10 mouse cellular contexts compared by ENCODE assay signal in genomic region chr11:4076633-4077032, GRCm38 (mm10). TPM values are rescaled to one million over a fixed set of nuclear protein-coding genes. Genes with fewer than 3 reads are reported as not detected.
DNase-seq lines count a peak whose midpoint lies in the region; ATAC-seq and TF ChIP-seq lines count a peak whose summit lies in the region.
"Had no signal": no experiment of that assay in that cellular context is flagged by ENCODE, and none has a peak within 500 bp of the region (broad histone marks: within the 10 kb centered on the region; RNA-seq: fewer than 3 reads in every experiment).

No protein-coding gene starts in this region.

- no peak for ATAC-seq in kidney, embryonic 15.5 days (replicated peaks; ENCODE audit: low FRiP score)
- ATAC-seq in erythroid progenitor cell, adult 5-6 weeks (replicated peaks; ENCODE audit: low FRiP score, poor library complexity, severe bottlenecking) = no peak

- H3K9ac ChIP-seq in kidney, embryonic 15.5 days = no peak overlapping the region
- H3K9ac ChIP-seq in ES-E14 (ENCODE audit: insufficient read depth, low read depth, low read length, poor library complexity, severe bottlenecking) = no peak overlapping the region

- H3K4me2 ChIP-seq in kidney, embryonic 15.5 days = no peak overlapping the region

- peak; percentile 52 for DNase-seq in kidney, adult 18-20 months
- DNase-seq in ES-E14 (ENCODE audit: low read depth, low spot score) = peak; percentile 46
- peak; percentile 34 for DNase-seq in c-Kit-positive CD71-positive TER-119-positive erythroid progenitor cells, embryonic 14.5 days (ENCODE audit: low spot score)
- peak; percentile 55 to 58 for DNase-seq in lung, postnatal 4 days
- no peak for DNase-seq in right cerebral cortex, adult 2 months (ENCODE audit: low spot score in 2 of 2)
- no peak for DNase-seq in spleen, adult 12 weeks (ENCODE audit: low spot score)

- H3K36me3 ChIP-seq in kidney, embryonic 15.5 days = no peaks in the 10 kb centered on the region
- H3K36me3 ChIP-seq in ES-E14 (ENCODE audit: control insufficient read depth, insufficient read depth, low read length, poor library complexity, severe bottlenecking) = no peaks in the 10 kb centered on the region

- H3K4me3 ChIP-seq in kidney, embryonic 15.5 days (replicated peaks) = no peak overlapping the region
- H3K4me3 ChIP-seq in ES-E14 (ENCODE audit: insufficient read depth in 1 of 2, low read depth in 1 of 2, low read length in 2 of 2, poor library complexity in 1 of 2, severe bottlenecking in 1 of 2) = no peak overlapping the region

- no peaks in the 10 kb centered on the region for H3K4me1 ChIP-seq in kidney, embryonic 15.5 days
- H3K4me1 ChIP-seq in ES-E14 (ENCODE audit: control insufficient read depth in 2 of 2, insufficient read depth in 2 of 2, low read length in 2 of 2, poor library complexity in 1 of 2) = no peaks in the 10 kb centered on the region

- WGBS in kidney, embryonic 15.5 days = 14% methylated on average over 8 of the region's 8 CpGs

- no peak overlapping the region for H3K27ac ChIP-seq in kidney, embryonic 15.5 days
- H3K27ac ChIP-seq in ES-E14 (ENCODE audit: insufficient read depth, low read depth, low read length, poor library complexity, severe bottlenecking) = no peak overlapping the region

- in situ Hi-C loops in ES-E14 (cut with MboI; ENCODE audit: low sequenced_read_pairs in 2 of 2, unreplicated experiment in 2 of 2) = no loop called here

- H3K9me3 ChIP-seq in kidney, embryonic 15.5 days (replicated peaks) = no peaks in the 10 kb centered on the region
- no peaks in the 10 kb centered on the region for H3K9me3 ChIP-seq in ES-E14 (ENCODE audit: control insufficient read depth, insufficient read depth, low read depth, low read length)

- H3K27me3 ChIP-seq in kidney, embryonic 15.5 days = no peaks in the 10 kb centered on the region

TF ChIP-seq in ES-E14, 5 proteins besides CTCF, POLR2A, EP300 and RAD21:
- TF ChIP-seq ZNF384 (IDR thresholded peaks at IDR 0.05; ENCODE audit: low read depth, low read length) = no peak
- TF ChIP-seq ZC3H11A (IDR thresholded peaks at IDR 0.05; ENCODE audit: borderline replicate concordance, low read depth, low read length) = no peak
- no peak for TF ChIP-seq MAFK (IDR thresholded peaks at IDR 0.05; ENCODE audit: insufficient read depth, low read depth, low read length)

RNA-seq across cellular contexts. Expression of gene Sec14l3, which starts 12.0 kb away (rescaled TPM):
- not detected in 2 replicates for polyA plus RNA-seq in kidney, embryonic 15.5 days (2015; fragmentation: Nextera tagmentation; extraction: Ambion mirVana)
- 0.22 and 0.26 TPM in 2 replicates for total RNA-seq in ES-E14 (2012; rRNA removed)
- total RNA-seq in erythroid progenitor cell, adult 5-6 weeks (2015; ENCODE audit: low replicate concordance) = not detected in 2 replicates
- not detected in 2 replicates for total RNA-seq in erythroid progenitor cell, adult 5-6 weeks (2017; ENCODE audit: low replicate concordance)
- total RNA-seq: hematopoietic stem cell, adult 5-6 weeks had no signal

RNA-seq across cellular contexts. Expression of gene Mtfp1, which starts 18.6 kb away (rescaled TPM):
- 15.9 and 16.0 TPM in 2 replicates for polyA plus RNA-seq in kidney, embryonic 15.5 days (2015; fragmentation: Nextera tagmentation; extraction: Ambion mirVana)
- total RNA-seq in ES-E14 (2012; rRNA removed) = 12.7 and 20.5 TPM in 2 replicates
- total RNA-seq in erythroid progenitor cell, adult 5-6 weeks (2015; ENCODE audit: low replicate concordance) = 4.0 and 10.1 TPM in 2 replicates
- total RNA-seq in erythroid progenitor cell, adult 5-6 weeks (2017; ENCODE audit: low replicate concordance) = 2.8 and 8.0 TPM in 2 replicates

RNA-seq across cellular contexts. Expression of gene Sec14l4, which starts 45.4 kb away (rescaled TPM):
- not detected in 2 replicates for polyA plus RNA-seq in kidney, embryonic 15.5 days (2015; fragmentation: Nextera tagmentation; extraction: Ambion mirVana)
- 0.94 and 2.3 TPM in 2 replicates for total RNA-seq in ES-E14 (2012; rRNA removed)
- not detected in 2 replicates for total RNA-seq in erythroid progenitor cell, adult 5-6 weeks (2015; ENCODE audit: low replicate concordance)
- total RNA-seq in erythroid progenitor cell, adult 5-6 weeks (2017; ENCODE audit: low replicate concordance) = not detected in 2 replicates
- total RNA-seq: hematopoietic stem cell, adult 5-6 weeks had no signal
- polyA plus RNA-seq: neural tube, embryonic 14.5 days had no signal

RNA-seq across cellular contexts. Expression of gene Sec14l2, which starts 46.6 kb away (rescaled TPM):
- polyA plus RNA-seq in kidney, embryonic 15.5 days (2015; fragmentation: Nextera tagmentation; extraction: Ambion mirVana) = 1.3 and 2.2 TPM in 2 replicates
- total RNA-seq in ES-E14 (2012; rRNA removed) = 7.9 and 9.0 TPM in 2 replicates
- 13.0 and 17.6 TPM in 2 replicates for total RNA-seq in erythroid progenitor cell, adult 5-6 weeks (2015; ENCODE audit: low replicate concordance)
- total RNA-seq in erythroid progenitor cell, adult 5-6 weeks (2017; ENCODE audit: low replicate concordance) = 41.5 and 46.1 TPM in 2 replicates

RNA-seq across cellular contexts. Expression of gene Rnf215, which starts 58.4 kb away (rescaled TPM):
- polyA plus RNA-seq in kidney, embryonic 15.5 days (2015; fragmentation: Nextera tagmentation; extraction: Ambion mirVana) = 27.4 and 28.2 TPM in 2 replicates
- total RNA-seq in ES-E14 (2012; rRNA removed) = 19.5 and 28.8 TPM in 2 replicates
- 2.9 and 6.3 TPM in 2 replicates for total RNA-seq in erythroid progenitor cell, adult 5-6 weeks (2015; ENCODE audit: low replicate concordance)
- 15.9 and 34.0 TPM in 2 replicates for total RNA-seq in erythroid progenitor cell, adult 5-6 weeks (2017; ENCODE audit: low replicate concordance)

Comparison
In these comparisons a context has a peak if more than half of its experiments do, and no peak if none do; other contexts are left out.
1. DNase-seq: peak in kidney, adult 18-20 months (single experiment), ES-E14 (single experiment), c-Kit-positive CD71-positive TER-119-positive erythroid progenitor cells, embryonic 14.5 days (single experiment) and lung, postnatal 4 days (2 of 2); none in right cerebral cortex, adult 2 months (0 of 2) and spleen, adult 12 weeks (single experiment).